Mouse (Mus musculus) lung, embryonic 15.5 days (tissue): ENCODE measurements around the gene Gde1. TPM values are rescaled to one million over a fixed set of nuclear protein-coding genes. Genes with fewer than 3 reads are reported as not detected.

Source experiments
- ATAC-seq: fragments of 200-750 bp; cut with Nextera tagmentation; 2 replicates; pipeline ENCODE4 v1.8.0; 2017; ENCODE audit warnings: moderate number of reproducible peaks, borderline replicate concordance; ENCODE audit not compliant: low FRiP score, low TSS enrichment; ENCODE audit errors: extremely low read depth
- H3K27ac ChIP-seq: fragments of 300-500 bp; sonication (generic); 2 replicates; pipeline ENCODE4 v1.5.1; 2015; ENCODE audit warnings: moderate library complexity, mild to moderate bottlenecking, inconsistent platforms
- H3K27me3 ChIP-seq: fragments of 300-500 bp; sonication (generic); 2 replicates; pipeline ENCODE4 v1.6.1; 2015; ENCODE audit warnings: inconsistent platforms
- H3K36me3 ChIP-seq: fragments of 300-500 bp; sonication (generic); 2 replicates; pipeline ENCODE4 v1.6.1; 2015; ENCODE audit warnings: inconsistent platforms
- H3K4me1 ChIP-seq: fragments of 300-500 bp; sonication (generic); 2 replicates; pipeline ENCODE4 v1.6.1; 2015; ENCODE audit warnings: inconsistent platforms
- H3K4me2 ChIP-seq: fragments of 300-500 bp; sonication (generic); 2 replicates; pipeline ENCODE4 v1.6.1; 2015; ENCODE audit warnings: inconsistent platforms, mild to moderate bottlenecking, moderate library complexity
- H3K4me3 ChIP-seq: fragments of 300-500 bp; sonication (generic); 2 replicates; pipeline ENCODE4 v1.5.1; 2015; ENCODE audit warnings: mild to moderate bottlenecking, inconsistent platforms
- H3K9ac ChIP-seq: fragments of 300-500 bp; sonication (generic); 2 replicates; pipeline ENCODE4 v1.6.1; 2015; ENCODE audit warnings: inconsistent platforms
- H3K9me3 ChIP-seq: fragments of 300-500 bp; sonication (generic); 2 replicates; pipeline ENCODE4 v1.6.1; 2016; ENCODE audit warnings: inconsistent platforms
- WGBS: fragments of 180-500 bp; shearing (Covaris S2); methylation state at CpG from one replicate; pipeline ENCODE4 v1.1.7; 2015; 5-methylcytosine and 5-hydroxymethylcytosine counted together
- polyA plus RNA-seq: library from polyadenylated mRNA; unstranded; fragments of >200 nt; fragmentation: Nextera tagmentation; extraction: Ambion mirVana; gene quantifications from 2 replicates; pipeline ENCODE4 v1.2.1, GENCODE M21; 2015

The Gde1 gene
- polyA plus RNA-seq, 1 experiment from 2014 or later, result 128 TPM

DNA sequence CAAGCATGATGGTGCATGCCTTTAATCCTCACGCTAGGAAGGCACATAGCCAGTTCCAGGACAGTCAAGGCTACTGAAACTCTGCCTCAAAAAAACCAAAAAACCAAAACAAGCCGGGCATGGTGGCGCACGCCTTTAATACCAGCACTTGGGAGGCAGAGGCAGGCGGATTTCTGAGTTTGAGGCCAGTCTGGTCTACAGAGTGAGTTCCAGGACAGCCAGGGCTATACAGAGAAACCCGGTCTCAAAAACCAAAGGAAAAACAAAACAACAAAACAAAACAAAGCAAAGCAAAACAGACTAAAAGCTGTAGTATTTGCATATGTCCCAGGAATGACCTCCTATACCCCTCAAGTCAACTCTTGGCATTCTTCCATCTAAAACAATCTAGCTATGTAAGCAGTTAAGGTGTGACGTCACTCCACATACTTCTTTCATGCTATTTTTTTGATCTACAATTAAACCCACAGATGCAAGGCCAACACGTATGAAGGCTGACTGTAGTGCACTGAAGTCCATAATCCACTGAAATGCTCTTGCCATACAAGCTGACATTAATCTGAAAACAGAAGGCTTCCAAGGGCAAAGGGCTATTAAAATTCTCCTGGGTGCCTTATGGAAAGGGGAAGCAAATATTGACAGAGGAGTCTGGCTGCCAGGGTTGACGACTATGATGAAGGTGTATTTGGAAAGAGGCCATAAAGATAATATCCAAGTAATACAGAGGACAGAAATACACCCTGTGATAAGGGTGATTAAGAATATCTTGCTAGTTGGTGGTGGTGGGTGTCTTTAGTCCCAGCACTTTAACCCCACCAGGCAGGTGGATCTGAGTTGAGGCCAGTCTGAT lies 1.4 kb downstream of the Gde1 start:
- Histone ChIP-seq H3K4me3 (peak overlapping the region; percentile 90), H3K36me3 (no peaks in the 10 kb centered on the region), H3K9ac (0 out of 2 replicates have a peak overlapping the region, but pooled peaks have one; percentile 76), H3K27ac (peak overlapping the region; percentile 91), H3K4me1 (peaks cover 34% of the 10 kb centered on the region), H3K27me3 (no peaks in the 10 kb centered on the region), H3K4me2 (peak overlapping the region; percentile 83), H3K9me3 (no peaks in the 10 kb centered on the region)
- ATAC-seq, result no peak
- 64% methylated on average over 9 of the region's 9 CpGs for WGBS

DNA sequence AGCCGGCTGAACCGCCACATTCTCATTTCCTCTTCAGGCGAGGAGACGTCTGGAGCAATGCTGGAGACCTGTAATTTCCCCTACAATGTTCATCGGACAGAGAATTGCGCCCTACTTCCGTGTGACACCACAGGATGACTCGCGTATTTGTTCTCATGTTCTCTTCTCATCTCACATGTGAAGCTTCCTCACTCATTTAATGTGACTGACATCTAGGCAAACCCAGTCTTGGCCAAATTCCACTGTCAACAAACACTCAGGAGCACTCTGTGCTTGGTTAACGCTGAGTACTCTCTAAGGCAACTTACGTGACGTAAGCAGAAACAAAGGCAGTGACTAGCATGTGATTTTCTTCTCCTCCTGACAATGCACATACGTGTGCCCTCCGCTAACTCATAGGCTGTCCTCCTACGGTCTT lies 2.4 kb downstream of the Gde1 start:
- 64% methylated on average over 15 of the region's 15 CpGs for WGBS
- Histone ChIP-seq H3K9ac (no peak overlapping the region), H3K27ac (no peak overlapping the region), H3K36me3 (peaks cover 4% of the 10 kb centered on the region), H3K4me2 (peak overlapping the region; percentile 83), H3K27me3 (no peaks in the 10 kb centered on the region), H3K4me3 (peak overlapping the region; percentile 90; the same call in 1 of the 2 replicates), H3K4me1 (peaks cover 40% of the 10 kb centered on the region), H3K9me3 (no peaks in the 10 kb centered on the region)
- ATAC-seq, result no peak

GRCm38 (mm10) chr7:118698882-118699281 lies 6.7 kb downstream of the Gde1 start:
- H3K27ac ChIP-seq, result no peak overlapping the region
- no peak overlapping the region for H3K4me2 ChIP-seq
- H3K36me3 ChIP-seq, result peaks cover 27% of the 10 kb centered on the region
- no peaks in the 10 kb centered on the region for H3K9me3 ChIP-seq
- H3K4me3 ChIP-seq, result no peak overlapping the region
- ATAC-seq, result no peak
- no peaks in the 10 kb centered on the region for H3K27me3 ChIP-seq
- WGBS, result 81% methylated on average over 9 of the region's 9 CpGs
- no peak overlapping the region for H3K9ac ChIP-seq
- H3K4me1 ChIP-seq, result peaks cover 22% of the 10 kb centered on the region; the same call in 1 of the 2 replicates

GRCm38 (mm10) chr7:118697168-118697567 lies 8.4 kb downstream of the Gde1 start:
- H3K27me3 ChIP-seq, result no peaks in the 10 kb centered on the region
- ATAC-seq, result no peak
- no peaks in the 10 kb centered on the region for H3K9me3 ChIP-seq
- 65% methylated on average over 4 of the region's 4 CpGs for WGBS
- no peak overlapping the region for H3K9ac ChIP-seq
- no peak overlapping the region for H3K4me3 ChIP-seq
- peaks cover 30% of the 10 kb centered on the region for H3K36me3 ChIP-seq
- H3K4me2 ChIP-seq, result no peak overlapping the region
- H3K27ac ChIP-seq, result no peak overlapping the region
- H3K4me1 ChIP-seq, result peaks cover 13% of the 10 kb centered on the region; the same call in 1 of the 2 replicates

GRCm38 (mm10) chr7:118696146-118696545 lies 9.4 kb downstream of the Gde1 start:
- 79% methylated on average over 6 of the region's 6 CpGs for WGBS
- ATAC-seq, result no peak
- Histone ChIP-seq H3K4me1 (peaks cover 13% of the 10 kb centered on the region; the same call in 1 of the 2 replicates), H3K27me3 (no peaks in the 10 kb centered on the region), H3K4me3 (no peak overlapping the region), H3K4me2 (no peak overlapping the region), H3K36me3 (peaks cover 39% of the 10 kb centered on the region), H3K9me3 (no peaks in the 10 kb centered on the region), H3K9ac (no peak overlapping the region), H3K27ac (no peak overlapping the region)

DNA sequence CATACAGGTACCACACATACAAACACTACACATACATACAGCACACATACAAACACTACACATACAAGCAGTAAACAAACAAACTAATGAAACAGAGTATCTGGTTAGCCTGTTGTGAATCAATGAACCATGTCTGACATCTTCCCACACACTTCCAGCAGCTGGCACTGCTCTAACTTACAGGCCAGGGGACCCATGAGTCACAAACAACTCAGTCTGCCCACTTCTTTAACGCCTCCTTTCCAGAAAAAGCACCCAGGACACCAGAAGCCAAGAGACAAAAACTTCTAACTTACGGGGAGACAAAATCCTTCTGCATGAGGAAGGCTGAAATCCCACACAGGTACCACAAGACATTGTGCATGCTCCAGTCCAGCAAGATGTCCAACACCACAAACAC lies 14.3 kb downstream of the Gde1 start:
- Histone ChIP-seq H3K36me3 (peaks cover 51% of the 10 kb centered on the region), H3K4me3 (no peak overlapping the region), H3K9me3 (no peaks in the 10 kb centered on the region), H3K4me1 (no peaks in the 10 kb centered on the region), H3K9ac (no peak overlapping the region), H3K4me2 (no peak overlapping the region), H3K27me3 (no peaks in the 10 kb centered on the region), H3K27ac (no peak overlapping the region)
- 89% methylated on average over 2 of the region's 2 CpGs for WGBS
- no peak for ATAC-seq

- Histone ChIP-seq H3K9me3 (no peaks in the 10 kb centered on the region), H3K4me1 (no peaks in the 10 kb centered on the region), H3K9ac (no peak overlapping the region), H3K4me2 (no peak overlapping the region), H3K4me3 (no peak overlapping the region), H3K36me3 (peaks cover 42% of the 10 kb centered on the region), H3K27ac (no peak overlapping the region), H3K27me3 (no peaks in the 10 kb centered on the region)
- no peak for ATAC-seq
- WGBS, result 82% methylated on average over 7 of the region's 7 CpGs
Observed at GRCm38 (mm10) chr7:118689088-118689487, 16.5 kb downstream of the Gde1 start.

GRCm38 (mm10) chr7:118688199-118688598 lies 17.4 kb downstream of the Gde1 start:
- Histone ChIP-seq H3K27me3 (no peaks in the 10 kb centered on the region), H3K27ac (no peak overlapping the region), H3K4me3 (no peak overlapping the region), H3K36me3 (peaks cover 40% of the 10 kb centered on the region), H3K4me1 (no peaks in the 10 kb centered on the region), H3K9ac (no peak overlapping the region), H3K9me3 (no peaks in the 10 kb centered on the region), H3K4me2 (no peak overlapping the region)
- ATAC-seq, result no peak
- 20% methylated on average over 5 of the region's 5 CpGs for WGBS

DNA sequence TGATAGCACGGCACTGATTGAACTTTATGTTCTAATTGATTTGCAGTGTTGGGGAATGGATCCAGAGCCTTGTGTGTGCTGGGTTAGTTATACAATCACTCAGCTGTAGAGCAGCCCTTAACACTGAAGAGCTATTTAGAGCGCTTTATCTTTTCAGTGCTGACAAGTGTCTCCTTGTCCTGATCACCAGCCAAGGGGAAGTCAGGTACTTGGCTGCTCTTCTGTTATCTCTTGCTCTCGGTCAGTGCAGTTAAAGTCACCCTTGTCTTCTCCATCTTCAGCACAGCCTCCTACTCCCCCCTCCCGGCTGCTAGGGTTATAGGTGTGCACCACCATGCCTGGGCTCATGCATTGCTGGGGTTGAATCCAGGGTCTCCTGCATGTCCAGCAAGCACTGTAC lies 28.8 kb downstream of the Gde1 start:
- H3K9me3 ChIP-seq, result no peaks in the 10 kb centered on the region
- 58% methylated on average over 4 of the region's 4 CpGs for WGBS
- H3K4me2 ChIP-seq, result no peak overlapping the region
- no peak overlapping the region for H3K27ac ChIP-seq
- H3K4me3 ChIP-seq, result no peak overlapping the region
- ATAC-seq, result no peak
- H3K36me3 ChIP-seq, result no peaks in the 10 kb centered on the region
- H3K27me3 ChIP-seq, result no peaks in the 10 kb centered on the region
- no peak overlapping the region for H3K9ac ChIP-seq
- no peaks in the 10 kb centered on the region for H3K4me1 ChIP-seq

DNA sequence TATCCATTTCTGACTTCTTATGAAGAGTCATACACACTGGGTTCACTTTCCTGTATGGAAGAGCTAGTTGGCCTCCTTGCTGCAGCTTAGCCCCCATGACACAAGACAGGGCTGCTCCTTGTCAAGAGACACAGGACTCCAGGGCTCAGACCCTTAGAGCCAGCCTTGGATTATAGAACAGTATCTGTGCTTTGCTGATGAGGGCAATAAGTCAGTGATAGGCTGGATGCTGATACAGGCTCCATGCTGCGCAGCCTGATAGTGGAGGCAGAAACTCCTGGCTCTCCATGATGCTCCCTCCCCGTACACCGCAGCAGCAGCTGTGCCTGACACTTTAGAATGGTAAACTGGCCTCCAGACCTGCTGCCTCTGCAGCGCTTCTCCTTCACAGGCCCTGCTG lies 35.4 kb downstream of the Gde1 start:
- WGBS, result 59% methylated on average over 4 of the region's 4 CpGs
- no peak overlapping the region for H3K9ac ChIP-seq
- H3K27me3 ChIP-seq, result no peaks in the 10 kb centered on the region
- no peak for ATAC-seq
- no peak overlapping the region for H3K4me2 ChIP-seq
- no peak overlapping the region for H3K4me3 ChIP-seq
- H3K27ac ChIP-seq, result no peak overlapping the region
- no peaks in the 10 kb centered on the region for H3K9me3 ChIP-seq
- H3K36me3 ChIP-seq, result no peaks in the 10 kb centered on the region
- H3K4me1 ChIP-seq, result no peaks in the 10 kb centered on the region

GRCm38 (mm10) chr7:118667773-118668172 lies 37.8 kb downstream of the Gde1 start:
- H3K27me3 ChIP-seq, result no peaks in the 10 kb centered on the region
- H3K36me3 ChIP-seq, result no peaks in the 10 kb centered on the region
- ATAC-seq, result no peak
- H3K27ac ChIP-seq, result no peak overlapping the region
- H3K4me2 ChIP-seq, result no peak overlapping the region
- H3K4me3 ChIP-seq, result no peak overlapping the region
- no peaks in the 10 kb centered on the region for H3K9me3 ChIP-seq
- H3K4me1 ChIP-seq, result no peaks in the 10 kb centered on the region
- H3K9ac ChIP-seq, result no peak overlapping the region
- WGBS, result 90% methylated on average over 2 of the region's 2 CpGs

- WGBS, result 41% methylated on average over 6 of the region's 6 CpGs
- H3K4me2 ChIP-seq, result no peak overlapping the region
- no peak overlapping the region for H3K9ac ChIP-seq
- H3K36me3 ChIP-seq, result no peaks in the 10 kb centered on the region
- no peak overlapping the region for H3K27ac ChIP-seq
- no peaks in the 10 kb centered on the region for H3K9me3 ChIP-seq
- no peaks in the 10 kb centered on the region for H3K4me1 ChIP-seq
- H3K27me3 ChIP-seq, result no peaks in the 10 kb centered on the region
- no peak overlapping the region for H3K4me3 ChIP-seq
- no peak for ATAC-seq
Observed at GRCm38 (mm10) chr7:118656730-118657129, 48.8 kb downstream of the Gde1 start.
